Mouse (Mus musculus) C2C12 (cell line): ENCODE measurements around the gene Sgsm3.

Experiments
- CTCF ChIP-seq: IDR thresholded peaks from one replicate; pipeline ENCODE4 v1.5.1; 2011; ENCODE audit not compliant: control insufficient read depth, insufficient read depth, insufficient read length
- MYOG ChIP-seq: IDR thresholded peaks from one replicate; pipeline ENCODE4 v1.6.1; 2011; ENCODE audit not compliant: control insufficient read depth, insufficient read length; ENCODE audit errors: extremely low read depth

GRCm38 (mm10) chr15:80949431-80949830 is 28.1 kb upstream of the Sgsm3 start:
- TF ChIP-seq MYOG (no peak), CTCF (no peak)
